Mouse (Mus musculus) bone marrow macrophage, adult 2 months (primary cell): ENCODE results near the gene Igf1r.

Experiments used
- CTCF ChIP-seq: IDR thresholded peaks from 2 replicates; pipeline ENCODE4 v1.5.1; 2012; ENCODE audit warnings: low read depth, mild to moderate bottlenecking, low read length, moderate library complexity
- POLR2A ChIP-seq: IDR thresholded peaks from 2 replicates; pipeline ENCODE4 v1.6.1; 2012; ENCODE audit warnings: mild to moderate bottlenecking, low read depth, low read length, borderline replicate concordance

DNA sequence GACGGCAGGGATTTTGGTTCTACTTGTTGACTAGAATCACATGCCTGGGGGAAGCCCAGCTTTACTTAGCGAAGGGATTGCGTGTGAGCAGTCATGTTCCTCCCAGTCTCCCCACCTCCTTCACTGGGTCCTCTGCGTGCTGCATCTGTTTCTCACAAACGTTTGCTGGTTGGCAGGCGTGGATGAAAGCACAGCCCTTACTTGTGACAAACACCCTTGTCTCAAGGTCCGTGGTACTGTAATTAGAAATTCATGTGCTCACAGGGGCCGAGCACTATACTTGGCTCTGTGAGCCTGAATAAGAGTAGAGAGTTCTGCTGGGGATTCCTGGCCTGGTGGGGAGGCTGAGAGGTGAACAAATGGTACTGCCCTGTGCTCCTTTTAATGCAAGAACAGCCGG is 73.4 kb downstream of the Igf1r start:
- TF ChIP-seq POLR2A: no peak
- TF ChIP-seq CTCF: no peak
